Mouse (Mus musculus): ENCODE results near the gene St6galnac3.

St6galnac3 gene

DNA sequence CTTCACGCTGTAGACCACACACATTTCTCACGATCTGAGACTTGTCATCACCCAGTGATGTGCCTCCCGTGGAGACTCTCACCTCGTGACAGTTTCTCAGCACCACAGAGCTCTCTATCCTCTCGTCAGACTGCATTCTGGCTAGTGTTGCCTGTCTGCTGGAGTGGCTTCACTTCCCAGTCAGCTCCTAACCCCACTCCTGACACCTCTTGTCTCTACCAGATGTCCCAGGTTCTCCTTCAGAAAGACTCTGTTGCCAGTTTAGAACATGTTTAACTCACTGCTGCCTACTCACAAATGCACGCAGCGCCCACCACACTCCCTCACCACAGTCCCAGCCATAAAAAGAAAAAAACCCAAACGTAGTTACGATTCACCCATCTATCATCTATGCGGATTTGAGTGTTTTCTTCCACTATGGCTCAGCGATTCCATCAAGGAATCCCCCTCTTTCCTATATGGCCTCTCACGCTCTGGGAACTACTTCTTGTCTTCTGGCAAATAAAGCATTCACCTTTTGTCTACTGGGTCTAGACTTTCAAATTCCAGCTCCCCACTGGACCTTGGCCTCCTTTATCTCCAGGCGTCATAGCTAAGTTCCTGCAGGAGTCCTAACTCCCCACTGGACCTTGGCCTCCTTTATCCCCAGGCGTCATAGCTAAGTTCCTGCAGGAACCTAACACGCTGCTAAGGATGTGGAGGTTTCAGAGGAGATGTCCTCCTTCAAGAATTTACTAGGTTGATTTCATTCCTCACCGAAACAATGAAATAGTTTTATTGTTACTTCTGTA, 371.5 kb downstream of the St6galnac3 start:
- no peak for DNase-seq (ENCODE audit: low read depth)

DNA sequence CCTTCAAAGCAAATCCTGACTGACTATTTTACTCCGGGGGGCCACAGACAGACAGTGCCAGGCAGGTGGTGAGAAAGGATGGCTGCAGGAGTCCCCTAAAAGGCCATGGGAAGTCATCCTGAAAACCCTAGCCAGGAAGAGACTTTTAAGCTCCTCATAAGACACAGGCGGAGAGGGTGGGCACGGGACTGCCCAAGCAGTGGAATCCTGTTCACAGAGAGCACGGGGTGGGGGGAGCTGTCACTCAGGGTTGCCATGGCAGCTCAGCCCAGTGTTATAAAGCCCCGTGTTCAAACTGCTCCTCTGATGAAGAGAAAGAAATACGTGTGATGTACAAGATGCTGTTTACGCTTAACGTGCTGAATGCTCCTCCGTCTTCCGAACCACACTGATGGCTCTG, 375.0 kb downstream of the St6galnac3 start:
- no peak for DNase-seq (ENCODE audit: low read depth)

DNA sequence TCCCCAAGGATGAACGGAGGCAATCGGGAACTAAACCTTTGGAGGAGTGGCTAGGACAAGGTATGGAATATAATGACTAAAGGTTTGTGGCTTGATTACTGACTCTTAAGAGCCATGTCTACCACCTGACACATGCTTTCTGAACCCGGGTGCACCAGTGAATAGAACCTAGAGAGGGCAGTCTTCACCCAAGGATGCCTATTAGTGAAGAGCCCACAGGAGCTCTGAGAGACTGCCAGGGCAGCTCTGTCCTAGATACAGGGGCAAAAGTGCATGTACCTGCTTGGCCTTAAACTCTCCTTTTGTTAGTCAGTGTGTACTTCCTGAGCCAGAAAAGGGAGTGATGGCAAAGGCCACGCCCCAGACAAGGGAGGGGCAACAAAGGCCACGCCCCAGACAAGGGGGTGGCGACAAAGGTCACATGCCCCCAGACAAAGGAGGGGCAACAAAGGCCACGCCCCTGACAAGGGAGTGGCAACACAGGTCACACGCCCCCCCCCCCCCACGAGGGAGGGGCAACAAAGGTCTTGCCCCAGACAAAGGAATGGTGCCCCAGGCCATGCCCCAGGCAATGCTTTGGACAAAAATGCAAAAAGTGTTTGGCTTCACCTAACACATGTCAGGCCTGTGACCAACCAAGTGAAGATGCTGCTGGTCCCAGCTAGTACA, 376.0 kb downstream of the St6galnac3 start:
- no peak for DNase-seq (ENCODE audit: low read depth)

DNA sequence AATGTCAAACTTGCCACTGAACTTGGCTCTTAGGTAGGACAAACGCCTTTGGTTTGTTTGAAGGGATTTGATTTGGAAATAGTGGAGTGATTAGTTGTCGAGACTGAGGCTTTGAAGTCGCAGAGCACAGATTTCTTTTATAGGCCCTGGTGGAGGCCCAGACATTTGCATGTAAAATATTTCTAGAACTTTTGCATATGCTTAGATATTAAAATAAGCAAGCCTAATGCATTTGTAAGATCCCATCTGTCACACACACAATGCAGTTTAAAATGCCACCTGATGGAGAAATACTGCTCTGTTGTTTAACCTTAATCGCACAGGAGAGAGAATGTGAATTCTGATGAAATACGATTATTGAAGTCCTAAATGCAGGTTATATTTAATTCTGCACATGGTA, 380.0 kb downstream of the St6galnac3 start:
- DNase-seq (ENCODE audit: low read depth): no peak

DNA sequence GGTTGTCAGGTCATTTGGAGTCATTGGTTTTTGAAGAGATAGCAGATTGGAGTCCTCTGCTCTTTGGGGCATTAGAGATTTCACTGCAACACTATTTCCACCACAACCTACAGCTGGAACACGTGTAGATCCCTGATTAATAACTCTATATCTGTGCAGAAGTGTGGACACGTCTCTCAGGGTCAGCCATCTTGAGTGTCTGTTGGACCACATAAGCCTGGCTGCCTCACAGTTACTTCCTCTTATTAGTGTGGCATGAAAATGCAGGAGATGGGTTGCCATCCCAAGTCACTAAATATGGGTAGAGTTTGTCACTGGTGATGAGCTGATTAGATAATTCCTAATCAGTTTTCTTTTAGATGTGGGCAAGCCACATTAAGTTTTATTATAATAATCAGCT, 385.0 kb downstream of the St6galnac3 start:
- DNase-seq (ENCODE audit: low read depth): no peak

DNA sequence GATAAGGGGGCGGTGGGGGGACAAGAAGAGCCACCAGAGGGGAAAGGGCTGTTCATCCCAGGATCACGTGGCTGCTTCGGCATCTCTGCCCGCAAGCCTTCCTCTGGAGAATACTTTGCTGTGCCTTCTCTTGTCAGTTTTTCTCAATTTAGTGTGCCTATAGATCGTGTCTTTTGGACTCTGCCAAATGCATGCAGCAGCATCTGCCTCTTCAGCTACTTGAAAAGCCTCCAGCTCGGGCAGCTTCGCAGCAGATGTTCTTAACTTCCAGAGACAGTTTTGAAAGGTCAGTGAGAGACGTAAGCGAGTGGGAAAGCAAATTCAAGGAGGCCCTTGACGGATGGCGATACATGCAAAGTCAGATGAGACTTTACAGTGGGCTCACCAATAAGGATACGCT, 385.9 kb downstream of the St6galnac3 start:
- no peak for DNase-seq (ENCODE audit: low read depth)

DNA sequence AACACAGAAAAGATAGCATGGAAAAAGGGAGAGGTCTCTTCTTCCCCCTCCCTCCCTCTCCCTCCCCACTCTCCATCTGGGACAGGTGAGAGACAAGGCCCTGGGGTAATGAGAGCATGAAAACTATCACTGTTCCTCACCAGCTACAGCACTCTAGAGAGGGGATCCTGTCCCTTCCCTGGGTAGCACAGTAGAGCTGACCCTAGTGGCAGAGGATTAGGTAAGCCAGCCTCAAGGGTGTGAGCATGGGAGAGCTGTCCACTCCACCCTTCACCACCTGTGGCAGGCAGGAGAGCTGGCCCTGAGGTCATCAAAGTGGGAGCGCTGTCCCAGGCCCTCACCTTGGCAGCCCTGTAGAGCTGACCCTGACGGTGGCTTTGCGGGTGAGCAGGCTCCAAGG, 387.2 kb downstream of the St6galnac3 start:
- no peak for DNase-seq (ENCODE audit: low read depth)

DNA sequence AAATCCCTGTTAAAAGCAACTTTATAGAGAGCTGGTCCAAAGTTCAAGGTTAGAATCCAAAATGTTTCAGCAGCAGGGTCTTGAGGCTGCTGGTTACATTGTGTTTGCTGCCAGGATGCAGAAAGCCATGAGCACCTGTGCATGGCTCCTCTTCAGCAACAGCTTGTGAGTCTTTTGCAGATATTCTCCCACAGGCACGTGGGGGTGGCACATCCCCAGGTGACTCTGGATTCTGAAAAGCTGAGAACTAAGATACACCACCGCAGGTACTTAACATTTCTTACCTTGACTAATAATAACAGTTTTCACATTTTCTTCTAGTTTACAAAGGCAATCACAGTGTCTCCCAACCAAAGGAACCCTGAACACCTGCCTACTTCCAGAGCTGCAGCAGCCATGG, 387.8 kb downstream of the St6galnac3 start:
- no peak for DNase-seq (ENCODE audit: low read depth)

DNA sequence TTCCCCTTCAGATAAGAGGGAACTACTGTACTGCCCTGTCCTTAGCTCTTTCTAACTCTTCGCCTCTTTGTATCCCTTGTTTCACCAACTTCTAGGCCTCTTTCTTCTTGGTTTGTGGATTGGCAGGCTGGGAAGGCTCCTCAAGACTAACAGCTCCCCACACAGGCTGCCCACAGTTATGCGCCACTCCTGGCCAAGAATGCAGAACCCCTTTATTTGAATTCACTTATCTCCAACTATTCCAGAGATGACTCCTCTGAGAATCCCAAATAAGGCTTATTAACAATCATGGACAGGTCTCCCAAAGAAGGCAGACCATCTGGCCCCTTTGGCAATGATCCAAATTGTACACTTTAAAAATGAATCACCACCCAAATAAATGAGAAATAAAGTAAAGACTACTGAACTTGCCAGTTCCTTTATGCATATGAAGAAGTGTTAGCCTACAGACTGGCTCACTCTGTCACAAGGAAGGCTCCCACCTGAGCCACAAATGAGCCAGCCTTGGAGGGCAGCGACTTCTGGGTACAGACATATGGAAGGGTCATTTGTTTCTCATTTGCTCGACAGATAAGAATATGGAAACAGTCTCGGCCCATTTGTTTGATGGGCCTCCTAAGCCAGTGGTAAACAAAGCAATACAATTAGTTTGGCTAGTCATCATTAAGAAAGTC, 390.7 kb downstream of the St6galnac3 start:
- no peak for DNase-seq (ENCODE audit: low read depth)

DNA sequence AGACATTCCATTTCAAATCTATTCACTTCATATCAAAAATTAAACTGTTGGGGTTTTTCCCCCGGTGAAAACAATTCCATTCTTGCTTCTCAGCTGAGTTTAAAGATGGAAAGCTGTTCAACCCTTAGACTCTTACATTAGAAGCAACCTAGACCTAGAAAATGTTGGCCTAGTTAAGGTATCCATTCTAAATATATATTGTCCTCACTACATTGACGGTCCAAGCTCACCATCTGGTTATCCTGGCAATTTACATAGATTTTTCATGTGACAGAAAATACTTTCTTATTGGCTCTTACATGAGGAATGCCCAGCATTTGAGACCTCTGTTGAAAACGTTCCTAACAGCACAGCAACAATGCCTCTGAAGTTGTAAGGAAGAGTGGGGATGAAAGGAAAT, 400.7 kb downstream of the St6galnac3 start:
- no peak for DNase-seq (ENCODE audit: low read depth)

DNA sequence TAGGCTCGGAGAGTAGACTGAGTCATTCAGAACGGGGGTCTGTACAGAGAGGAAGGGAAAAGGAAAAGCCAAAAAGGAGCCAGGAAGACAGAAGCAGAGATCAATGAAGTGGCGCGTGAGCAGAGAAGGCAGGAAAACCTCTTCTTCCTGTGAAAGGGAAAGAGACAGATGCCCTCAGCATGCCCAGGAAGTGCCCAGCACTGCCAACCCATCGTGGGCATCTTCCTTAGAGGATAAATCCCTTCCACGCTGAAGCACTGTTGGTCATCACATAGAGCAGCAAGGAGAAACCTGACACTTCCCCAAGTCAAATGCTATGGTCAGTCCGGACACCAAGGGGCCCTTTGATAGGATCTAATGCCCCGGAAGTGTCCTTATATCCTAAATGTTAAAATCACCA, 401.5 kb downstream of the St6galnac3 start:
- no peak for DNase-seq (ENCODE audit: low read depth)

DNA sequence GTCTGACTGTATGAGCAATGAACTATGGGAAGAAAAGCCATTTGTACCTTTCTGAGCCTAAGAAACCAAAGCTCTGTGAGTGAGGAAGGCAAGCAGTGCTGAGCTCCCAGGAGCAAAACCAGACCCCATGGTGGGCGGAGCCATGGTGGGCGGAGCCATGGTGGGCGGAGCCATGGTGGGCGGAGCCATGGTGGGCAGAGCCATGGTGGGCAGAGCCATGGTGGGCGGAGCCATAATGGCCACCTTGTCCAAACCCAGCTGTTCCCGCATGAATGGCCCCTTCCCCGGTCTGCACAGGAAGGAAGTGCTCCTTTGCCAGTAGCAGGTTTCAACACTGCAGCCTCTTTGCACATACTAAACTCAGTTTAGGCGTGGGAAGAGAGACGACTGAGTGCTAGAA, 411.4 kb downstream of the St6galnac3 start:
- DNase-seq (ENCODE audit: low read depth): no peak

DNA sequence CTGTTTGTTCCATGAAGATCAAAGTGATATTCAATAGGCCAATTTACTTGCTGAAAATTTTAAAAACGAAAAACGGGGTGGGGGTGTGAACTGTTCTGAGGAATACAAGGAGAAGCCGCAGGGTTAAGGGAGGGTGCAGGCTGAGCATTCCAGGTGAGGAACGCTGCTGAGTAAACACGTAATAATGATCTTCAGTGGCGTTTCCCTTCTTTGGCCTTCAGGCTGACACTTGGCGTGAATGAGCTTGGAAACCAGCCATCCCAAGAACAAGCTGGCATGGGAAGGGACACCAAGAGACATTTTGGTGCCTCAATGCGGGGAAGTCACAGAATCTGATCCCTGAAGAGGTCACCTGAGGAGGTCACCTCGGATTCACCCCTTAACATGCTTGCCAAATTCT, 411.8 kb downstream of the St6galnac3 start:
- no peak for DNase-seq (ENCODE audit: low read depth)

DNA sequence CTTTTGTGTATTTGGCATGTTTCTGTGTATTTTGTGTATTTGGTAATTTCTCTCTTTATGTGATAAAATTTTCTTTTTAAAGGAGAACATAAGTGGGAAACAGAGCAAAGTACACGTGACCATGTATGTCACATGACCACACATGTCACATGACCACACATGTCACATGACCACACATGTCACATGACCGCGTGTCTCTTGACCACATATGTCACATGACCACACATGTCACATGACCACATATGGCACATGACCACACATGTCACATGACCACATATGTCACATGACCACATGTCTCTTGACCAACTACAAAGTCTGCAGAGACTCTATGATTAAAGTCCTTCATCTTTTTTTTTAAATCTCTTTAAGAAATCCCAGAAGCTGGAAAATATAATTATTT, 413.0 kb downstream of the St6galnac3 start:
- no peak for DNase-seq (ENCODE audit: low read depth)

DNA sequence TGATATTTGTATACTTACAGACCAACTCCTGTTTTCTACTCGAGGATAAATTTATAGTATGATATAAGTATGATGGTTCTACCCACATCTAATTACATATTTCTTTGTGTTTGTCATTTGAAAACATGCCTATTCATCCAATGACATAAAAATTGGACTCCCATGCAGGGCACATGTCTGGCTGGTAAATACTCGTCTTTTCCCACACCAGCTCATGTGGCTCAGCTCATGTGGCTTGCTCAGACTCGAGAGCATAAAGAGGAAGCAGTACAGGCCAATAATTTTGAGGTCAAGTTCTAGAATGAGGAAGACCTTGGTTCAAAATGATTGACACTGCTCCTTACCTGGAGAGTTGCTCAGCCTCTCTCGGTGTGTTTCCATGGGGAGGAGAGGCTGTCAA, 416.6 kb downstream of the St6galnac3 start:
- no peak for DNase-seq (ENCODE audit: low read depth)

DNA sequence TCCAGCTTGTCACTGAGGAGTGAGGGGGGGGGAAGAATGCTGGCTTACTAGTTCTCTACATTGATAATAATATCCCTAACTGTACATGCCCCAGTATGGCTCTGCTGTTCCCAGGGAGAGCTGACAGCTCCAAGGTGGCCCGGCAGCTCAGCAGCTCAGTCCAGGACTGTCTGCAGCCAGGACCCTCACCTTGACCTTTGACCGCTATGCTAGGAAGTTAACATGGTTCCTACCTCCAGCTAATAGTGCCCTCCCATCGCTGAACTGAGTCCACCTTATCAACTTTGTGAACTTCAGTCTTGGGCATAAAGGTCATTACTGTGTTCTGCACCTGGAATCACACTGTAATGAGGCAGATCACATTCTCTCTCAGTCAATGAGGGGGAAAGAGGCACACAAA, 419.8 kb downstream of the St6galnac3 start:
- no peak for DNase-seq (ENCODE audit: low read depth)

DNA sequence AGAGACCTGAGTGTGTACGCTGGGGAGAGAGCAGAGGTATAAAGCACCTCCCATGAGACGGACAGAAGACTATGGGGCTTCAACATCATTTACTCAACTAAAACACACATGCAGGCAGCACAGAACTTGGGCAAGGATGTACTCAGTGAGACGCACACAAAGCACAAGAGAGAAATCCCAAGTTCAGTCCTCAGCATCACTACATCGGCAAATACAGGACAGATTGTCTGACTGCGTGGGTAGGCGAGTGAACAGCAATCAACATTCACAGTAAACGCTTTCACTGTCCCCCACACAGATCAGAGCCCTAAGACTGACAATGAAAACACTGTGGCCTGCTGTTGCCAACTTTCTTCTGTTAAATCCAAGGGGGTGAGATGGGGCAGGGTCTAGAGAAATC, 422.6 kb downstream of the St6galnac3 start:
- DNase-seq (ENCODE audit: low read depth): no peak

DNA sequence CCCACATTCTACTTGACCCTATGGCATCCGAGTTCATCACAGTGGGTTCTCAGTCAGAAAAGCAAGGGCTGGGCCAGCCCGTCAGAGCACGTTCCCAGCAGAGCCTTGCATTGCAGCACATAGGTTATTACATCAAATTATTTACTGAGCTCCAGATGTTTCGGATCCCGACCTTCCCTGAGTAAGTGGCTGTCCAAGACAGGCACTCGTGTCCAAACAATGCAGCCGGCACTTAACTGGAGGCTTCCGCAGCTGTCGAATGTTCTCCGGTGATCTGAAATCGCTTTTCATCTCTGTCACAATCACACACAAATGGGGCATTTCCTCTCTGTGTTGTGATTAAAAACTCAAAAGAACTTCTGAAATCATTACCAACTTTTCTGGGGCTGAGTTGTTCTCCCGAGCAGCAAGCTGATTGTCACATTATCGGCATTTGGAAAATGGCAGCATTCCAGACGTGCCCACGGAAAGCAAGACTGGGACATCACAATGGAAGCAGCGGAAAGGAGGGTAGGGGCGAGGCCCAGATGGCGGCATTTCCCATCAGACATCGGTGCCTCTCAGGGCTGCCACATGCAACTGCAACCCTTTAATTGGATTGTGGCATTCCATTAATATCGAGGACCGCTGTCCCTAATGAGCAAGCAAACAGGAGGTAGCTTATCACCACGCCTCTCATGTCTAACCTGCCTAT, 428.5 kb downstream of the St6galnac3 start:
- DNase-seq (ENCODE audit: low read depth): no peak

DNA sequence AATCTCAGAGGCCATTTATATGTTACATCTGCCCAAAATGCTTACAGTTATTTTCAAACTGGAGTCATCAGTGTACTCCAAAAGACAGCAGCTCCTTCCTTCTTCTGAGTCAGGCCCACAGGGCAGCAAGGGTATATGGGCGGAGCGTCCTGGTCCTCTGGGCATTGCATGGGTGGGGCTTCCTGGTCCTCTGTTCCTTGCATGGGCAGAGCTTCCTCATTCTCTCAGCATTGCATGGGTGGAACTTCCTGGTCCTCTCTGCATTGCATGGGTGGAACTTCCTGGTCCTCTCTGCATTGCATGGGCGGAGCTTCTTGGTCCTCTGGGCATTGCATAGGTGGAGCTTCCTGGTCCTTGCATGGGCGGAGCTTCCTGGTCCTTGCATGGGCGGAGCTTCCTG, 432.1 kb downstream of the St6galnac3 start:
- no peak for DNase-seq (ENCODE audit: low read depth)

DNA sequence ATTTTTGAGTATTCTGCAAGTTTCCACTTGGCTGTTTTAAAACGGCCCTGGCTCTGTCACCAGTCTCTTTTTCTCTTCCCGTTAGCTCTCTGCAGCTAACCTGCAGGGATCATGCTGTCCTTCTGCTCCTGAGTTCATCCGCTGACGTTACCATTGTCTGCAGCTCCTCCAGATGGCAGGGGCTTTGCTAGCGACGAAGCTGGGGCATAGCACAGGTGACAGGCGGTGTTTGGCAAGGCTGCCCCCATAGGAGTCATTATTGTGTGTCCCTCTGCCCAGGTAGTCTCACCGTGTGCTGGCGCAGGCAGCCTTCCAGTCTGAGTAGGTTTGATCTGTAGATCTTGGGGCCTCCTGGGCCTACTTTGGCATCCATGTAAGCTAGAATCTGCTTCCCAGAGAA, 432.6 kb downstream of the St6galnac3 start:
- DNase-seq (ENCODE audit: low read depth): no peak

DNA sequence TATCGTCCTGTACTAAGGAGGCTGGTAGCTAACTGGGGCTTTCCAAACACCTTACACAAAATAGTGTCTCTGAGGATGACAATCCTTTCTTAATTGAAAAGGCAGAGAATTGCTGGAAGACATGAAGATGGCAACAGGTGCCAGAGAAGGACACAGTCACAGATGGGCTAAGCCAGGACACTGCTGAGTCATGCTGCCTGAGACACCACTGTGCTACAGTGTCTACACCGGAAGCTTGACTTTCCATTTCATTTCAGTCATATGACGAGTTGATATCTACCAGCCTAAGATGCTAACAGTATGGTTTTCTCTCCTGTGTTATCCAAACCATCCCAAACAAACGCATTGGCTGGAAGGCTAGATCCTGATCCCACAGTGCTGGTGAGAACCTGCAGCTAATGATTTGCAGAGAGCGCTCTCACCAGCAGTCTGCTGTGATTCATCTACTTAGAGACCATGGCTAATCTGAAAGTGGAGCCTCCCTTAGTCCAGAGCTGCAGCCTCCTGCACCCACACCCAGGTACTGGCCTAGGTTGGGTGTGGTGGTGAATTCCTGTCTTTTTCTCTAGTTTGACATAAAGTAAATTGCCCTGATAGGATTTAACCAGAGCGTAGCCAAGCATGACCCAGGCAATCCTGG, 433.4 kb downstream of the St6galnac3 start:
- no peak for DNase-seq (ENCODE audit: low read depth)

DNA sequence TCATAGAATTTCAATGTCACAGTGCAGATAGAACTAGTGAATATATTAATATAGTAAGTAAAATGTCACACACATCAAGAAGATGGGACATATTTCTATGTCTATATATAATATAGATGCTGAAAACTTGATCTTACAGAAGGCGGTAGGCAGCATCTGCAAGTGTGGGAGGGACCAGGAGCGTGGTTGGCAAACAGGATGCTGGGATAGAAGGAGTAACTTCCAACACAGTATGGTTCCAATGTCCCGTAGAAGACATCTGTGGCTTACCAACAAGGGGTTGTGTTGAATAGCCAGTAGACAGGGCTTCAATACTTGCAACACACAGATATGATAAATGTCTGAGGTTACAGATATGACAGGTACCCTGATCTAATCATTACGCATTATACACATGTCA, 435.0 kb downstream of the St6galnac3 start:
- DNase-seq (ENCODE audit: low read depth): no peak

Data from NIH3T3 (cell line).